Mouse (Mus musculus): Measurements from ENCODE around the gene Tll2. TPM values are rescaled to one million over a fixed set of nuclear protein-coding genes. Genes with fewer than 3 reads are reported as not detected.

The Tll2 gene
- polyA plus RNA-seq, 1 experiment = not detected

DNA sequence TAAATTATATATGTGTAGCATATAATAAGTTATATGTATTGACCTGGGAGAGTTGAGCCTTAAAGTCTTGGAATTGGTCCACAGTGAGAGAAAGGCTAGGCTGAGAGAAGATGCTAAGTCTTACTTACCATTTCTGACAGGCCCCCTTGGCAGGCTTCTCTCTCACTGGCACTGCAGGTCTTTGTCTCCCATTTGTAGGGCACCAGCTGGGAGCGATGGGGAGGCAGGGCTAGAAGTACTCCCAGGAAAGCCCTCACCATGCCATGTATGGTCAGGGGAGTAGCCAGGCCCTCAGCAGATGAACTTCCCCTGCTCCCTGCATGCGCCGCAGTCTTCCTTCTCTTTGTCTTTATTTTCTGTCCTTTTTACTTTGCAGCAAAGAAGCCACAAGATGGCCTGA is 129.7 kb downstream of the Tll2 start, which contains the start of gene Opalin:
Opalin (minus strand) TSS at position 208 of the 400 bp plus-strand sequence.
- no peak for TF ChIP-seq GATA1 (IDR thresholded peaks at IDR 0.05; ENCODE audit: low read length)

DNA sequence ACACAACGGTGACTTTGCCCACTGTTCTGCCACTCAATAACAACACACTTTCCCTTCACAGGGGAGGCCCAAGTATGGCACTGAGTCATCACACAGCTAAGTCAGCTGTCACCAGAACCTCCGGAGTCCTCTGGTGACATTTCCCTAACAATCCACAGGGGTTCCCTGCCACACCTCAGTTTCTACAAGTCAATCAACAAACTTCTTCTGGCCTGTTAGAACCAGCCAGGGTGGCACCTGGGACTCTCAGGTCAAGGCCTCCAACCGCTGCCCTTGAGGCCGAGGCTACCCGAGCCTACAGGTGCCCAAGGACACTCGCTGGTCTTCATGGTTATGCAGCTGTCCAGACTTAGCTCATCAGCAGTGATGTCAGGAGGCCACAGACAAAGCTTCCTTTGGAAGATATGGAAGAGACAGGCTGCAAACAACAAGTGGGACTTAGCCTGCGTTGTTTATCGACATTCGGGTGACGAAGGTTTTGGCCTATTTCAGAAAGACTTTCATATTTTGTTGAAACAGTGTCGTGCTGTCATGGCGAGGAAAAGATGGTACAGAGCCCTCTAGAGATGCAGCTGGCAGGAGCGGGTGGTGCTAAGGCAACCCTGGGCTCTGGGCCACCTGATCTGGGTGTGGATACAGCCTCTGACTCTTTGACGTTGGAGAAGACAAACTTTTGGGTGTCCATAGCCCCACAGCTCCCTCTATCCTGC is 132.7 kb downstream of the Tll2 start:
- TF ChIP-seq GATA1 (IDR thresholded peaks at IDR 0.05; ENCODE audit: low read length) = no peak

DNA sequence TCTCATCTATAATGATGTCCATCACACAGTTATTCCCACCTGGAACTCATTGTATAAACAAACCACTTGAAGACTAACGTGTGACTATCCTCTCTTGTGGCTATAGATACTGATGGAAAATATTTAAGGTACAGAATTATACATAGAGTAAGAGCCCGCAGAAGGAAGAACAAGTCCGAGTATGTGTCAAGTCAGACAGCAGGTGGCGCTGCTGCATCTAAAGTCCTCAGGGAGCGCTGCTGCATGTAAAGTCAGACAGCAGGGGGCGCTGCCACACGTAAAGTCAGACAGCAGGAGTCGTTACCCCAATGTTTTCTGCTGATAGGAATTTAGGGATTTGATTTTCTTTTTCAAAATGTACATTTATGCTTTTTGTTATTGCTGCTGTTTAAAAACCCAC is 135.1 kb downstream of the Tll2 start:
- no peak for TF ChIP-seq GATA1 (IDR thresholded peaks at IDR 0.05; ENCODE audit: low read length)

DNA sequence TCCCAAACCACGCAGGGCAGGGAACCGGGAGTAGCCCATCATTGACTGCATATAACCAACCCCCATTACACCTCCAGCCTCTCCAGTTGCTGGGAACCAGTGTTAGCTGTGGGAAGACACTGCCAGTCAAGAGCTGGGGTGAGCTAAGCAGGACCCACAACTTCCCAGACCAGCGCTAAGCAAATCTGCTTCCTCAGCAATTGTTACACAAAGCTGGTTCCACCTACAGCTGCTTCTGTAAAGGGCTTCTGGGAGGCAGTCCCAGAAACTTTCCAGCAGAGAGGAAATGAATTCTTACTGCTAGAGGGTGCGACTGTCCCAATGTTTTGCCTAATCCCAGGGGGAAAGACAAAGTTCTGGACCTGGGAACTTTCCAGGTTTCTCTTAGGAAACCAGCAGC is 151.9 kb downstream of the Tll2 start:
- no peak for TF ChIP-seq GATA1 (IDR thresholded peaks at IDR 0.05; ENCODE audit: low read length)

DNA sequence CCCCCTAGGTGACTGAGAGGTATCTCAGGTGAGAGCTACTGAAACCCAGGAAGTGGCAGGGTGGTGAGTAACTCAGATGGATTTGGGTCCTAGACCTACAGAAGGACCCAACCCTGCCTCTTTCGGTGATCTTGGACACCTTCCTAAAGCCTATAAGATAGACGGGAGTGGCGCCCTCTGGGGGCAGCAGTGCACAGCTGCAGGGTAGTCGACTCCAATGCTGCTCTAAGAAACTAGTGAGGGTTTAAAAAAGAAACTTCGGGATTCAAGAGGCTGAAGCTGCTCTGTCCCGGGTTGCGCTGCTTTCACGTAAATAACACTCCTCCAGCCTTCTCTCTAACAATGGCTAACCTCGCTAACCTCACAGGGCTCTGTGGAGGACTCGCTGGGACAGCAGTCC is 153.1 kb downstream of the Tll2 start:
- no peak for TF ChIP-seq GATA1 (IDR thresholded peaks at IDR 0.05; ENCODE audit: low read length)

DNA sequence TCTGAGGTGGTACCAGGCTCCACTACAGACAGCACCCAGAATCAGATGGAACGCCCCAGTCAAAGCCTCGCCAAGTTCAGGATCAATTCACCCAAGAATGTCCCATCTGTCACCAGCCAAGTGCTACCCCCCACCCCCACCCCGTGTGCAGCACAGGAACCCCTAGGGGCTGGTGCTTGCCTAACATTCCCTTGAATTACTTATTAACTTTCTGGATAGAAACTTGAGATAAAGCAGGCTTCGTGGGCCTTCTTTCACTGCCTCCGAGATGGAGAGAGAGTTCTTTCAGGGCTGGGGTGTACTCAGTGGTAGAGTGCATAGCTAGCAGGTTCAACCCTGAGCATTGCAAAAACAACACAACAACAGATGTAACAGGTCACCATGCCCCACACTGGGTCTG is 154.4 kb downstream of the Tll2 start:
- TF ChIP-seq GATA1 (IDR thresholded peaks at IDR 0.05; ENCODE audit: low read length) = no peak

DNA sequence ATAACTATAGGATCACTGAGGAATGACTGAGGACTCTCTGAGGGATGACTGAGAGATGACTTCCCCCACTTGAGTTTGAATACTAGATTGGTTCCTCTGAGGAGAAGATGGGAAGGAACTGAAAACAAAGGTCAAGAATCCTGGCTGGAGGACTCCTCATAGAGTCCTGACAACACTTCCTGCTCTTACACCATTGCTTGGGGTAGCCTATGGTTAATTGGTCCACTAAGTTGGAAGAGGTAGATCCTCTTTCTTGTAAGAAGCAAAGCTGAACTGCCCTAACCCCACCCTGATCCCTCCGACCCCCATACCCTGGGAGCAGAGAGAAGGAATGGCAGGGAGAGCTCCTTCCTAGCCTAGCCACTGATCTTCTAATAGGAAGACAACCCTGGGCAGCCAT is 154.9 kb downstream of the Tll2 start:
- no peak for TF ChIP-seq GATA1 (IDR thresholded peaks at IDR 0.05; ENCODE audit: low read length)

DNA sequence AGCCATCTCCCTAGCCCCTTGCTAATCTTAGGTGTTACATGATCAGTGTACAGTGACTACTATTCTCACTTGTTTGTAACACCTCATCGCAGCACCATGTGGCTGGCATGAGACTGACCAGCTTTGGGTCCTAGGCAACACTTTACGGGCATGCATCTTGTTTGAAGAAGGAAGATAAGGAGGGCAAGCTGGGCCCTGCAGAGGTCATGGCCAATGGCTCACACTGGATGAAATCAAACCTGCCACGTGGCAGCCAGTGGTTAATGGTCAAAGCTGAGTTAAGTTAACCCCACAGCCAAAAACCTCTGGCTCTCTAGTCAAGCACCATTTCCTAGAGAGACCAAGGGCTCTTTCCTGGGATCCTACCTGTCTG is 158.5 kb downstream of the Tll2 start:
- no peak for TF ChIP-seq GATA1 (IDR thresholded peaks at IDR 0.05; ENCODE audit: low read length)

DNA sequence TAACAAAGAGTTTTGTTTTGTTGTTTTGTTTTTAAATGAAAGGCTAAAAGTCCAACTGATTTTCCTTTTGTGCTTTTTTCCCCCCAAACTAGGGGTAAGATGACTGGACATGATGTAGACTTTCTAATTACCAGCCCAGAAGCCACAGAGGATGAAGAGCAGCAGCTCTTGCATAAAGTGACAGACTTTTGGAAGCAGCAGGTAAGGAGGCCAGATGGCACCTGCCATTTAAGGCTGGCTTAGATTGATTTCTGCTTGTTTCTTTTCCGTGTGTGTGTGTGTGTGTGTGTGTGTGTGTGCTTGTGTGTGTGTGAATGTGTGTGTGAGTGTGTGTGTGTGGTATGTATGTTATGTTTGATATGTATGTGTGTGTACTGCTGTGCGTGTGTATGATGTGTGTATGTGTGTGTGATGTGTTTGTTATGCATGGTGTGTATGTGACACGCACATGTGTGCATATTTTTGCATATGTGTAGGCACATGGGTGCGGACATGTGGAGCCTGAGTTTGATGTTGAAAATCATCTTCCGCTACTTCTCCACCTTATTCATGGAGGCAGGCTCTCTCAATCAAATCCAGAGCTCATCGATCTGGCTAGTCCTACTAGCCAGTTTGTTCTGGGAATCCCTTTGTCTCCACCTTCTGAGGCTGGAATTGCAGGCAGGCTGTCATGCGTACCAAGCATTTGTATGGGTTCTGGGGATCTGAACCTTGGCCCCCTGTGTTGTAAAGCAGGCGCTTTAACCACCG is 159.0 kb downstream of the Tll2 start:
- TF ChIP-seq GATA1 (IDR thresholded peaks at IDR 0.05; ENCODE audit: low read length) = no peak

DNA sequence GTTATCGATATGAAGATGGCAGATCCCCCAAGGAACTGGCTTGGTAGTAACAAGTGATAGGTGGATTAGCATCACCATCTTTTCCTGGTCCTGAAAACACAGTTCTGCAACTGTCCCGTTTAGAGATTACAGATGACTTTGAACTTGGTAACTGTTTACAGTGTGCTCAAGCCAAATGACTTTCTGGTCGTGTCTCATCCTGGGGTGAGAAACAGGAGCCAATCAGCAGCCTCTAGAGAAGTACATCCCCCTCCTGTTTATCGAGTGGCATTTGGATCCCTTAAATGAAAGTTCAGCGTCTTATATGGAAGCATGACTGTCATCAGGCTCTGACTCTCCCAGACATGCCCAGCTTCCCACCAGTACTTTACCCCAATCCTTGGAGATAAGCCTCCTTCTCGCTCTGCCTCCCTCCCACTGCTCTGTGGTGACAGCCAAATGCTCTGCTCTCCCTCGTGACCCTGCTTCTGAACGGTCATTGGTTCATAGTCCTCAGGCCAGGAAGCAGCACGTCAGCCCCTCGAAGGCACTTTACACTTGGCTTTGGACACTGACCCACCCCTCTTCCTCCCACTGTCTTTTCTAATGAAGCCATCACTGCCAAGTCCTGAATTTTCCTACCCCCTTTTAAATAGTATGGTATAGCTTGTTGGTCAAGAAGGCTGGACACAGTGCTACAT is 161.4 kb downstream of the Tll2 start:
- no peak for TF ChIP-seq GATA1 (IDR thresholded peaks at IDR 0.05; ENCODE audit: low read length)

DNA sequence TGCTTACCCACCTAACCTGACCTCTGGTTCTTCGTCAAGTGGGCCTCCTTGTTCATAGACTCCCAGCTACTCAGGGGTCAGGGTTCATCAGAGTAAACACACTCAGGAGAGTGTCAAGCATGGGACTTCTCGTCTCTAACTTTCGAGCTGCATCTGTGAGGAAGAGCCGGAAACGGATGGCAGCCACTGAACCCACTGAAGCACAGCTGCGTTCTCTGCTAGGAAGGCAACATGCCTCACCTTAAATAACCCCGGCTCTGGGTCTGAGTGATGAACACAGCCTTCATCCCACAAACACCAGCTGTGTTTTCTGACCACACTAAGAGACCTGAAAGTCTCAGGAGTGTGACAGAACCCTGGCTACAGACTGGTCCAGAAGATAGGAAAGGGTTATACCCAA is 167.5 kb downstream of the Tll2 start:
- no peak for TF ChIP-seq GATA1 (IDR thresholded peaks at IDR 0.05; ENCODE audit: low read length)

DNA sequence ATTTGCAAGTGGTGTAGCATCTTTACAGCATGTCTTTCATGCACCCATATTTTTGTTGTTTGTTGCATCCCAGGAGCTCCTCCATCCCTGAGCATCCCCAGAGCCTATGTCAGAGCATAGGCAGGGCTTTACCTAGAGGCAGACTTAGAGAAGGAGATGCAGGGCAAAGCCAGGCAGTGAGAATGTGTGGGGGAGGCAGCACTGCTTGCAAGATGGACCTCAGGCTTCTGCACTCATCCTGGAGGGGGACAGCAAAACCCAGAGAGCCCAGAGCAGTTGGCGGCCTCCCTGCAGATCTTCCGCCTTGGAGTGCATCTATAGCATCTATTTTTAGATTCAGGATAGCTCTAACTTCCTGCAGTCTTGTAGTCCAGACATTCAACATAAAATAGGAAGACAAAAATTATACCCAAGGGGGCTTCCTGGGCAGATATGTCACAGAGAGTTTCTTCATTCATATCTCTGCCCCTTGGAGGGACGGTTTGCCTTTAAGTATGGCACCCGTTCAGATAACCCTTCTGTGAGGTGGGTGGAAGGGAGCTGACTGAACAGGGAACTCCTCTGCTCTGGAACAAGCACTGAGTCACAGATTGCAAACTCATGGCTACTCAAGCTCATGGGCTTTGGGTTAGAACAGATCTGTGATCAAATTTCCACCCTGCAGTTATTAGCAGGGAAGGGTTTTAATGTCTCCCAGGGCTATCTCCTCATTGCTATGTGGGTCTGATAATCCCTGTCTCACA is 170.7 kb downstream of the Tll2 start:
- TF ChIP-seq GATA1 (IDR thresholded peaks at IDR 0.05; ENCODE audit: low read length) = no peak

Other genes starting within 250 kb of the Tll2 start
- gene Blnk, start 212.3 kb downstream of the Tll2 start, polyA plus RNA-seq (2012) = 0.03 and 0.05 TPM in 2 replicates
- gene Dntt, start 177.6 kb downstream of the Tll2 start, polyA plus RNA-seq (2012) = not detected in 2 replicates
- not detected in 2 replicates for gene Opalin, start 129.7 kb downstream of the Tll2 start, polyA plus RNA-seq (2012)
- gene Tm9sf3, start 57.2 kb upstream of the Tll2 start, polyA plus RNA-seq (2012) = 34.6 and 58.6 TPM in 2 replicates
- 0.02 TPM in 2 replicates for gene Pik3ap1, start 178.3 kb upstream of the Tll2 start, polyA plus RNA-seq (2012)